Mouse (Mus musculus): ENCODE data around the gene Hspb1.

Gene Hspb1

GRCm38 (mm10) chr5:135887675-135888102 is at the start of gene Hspb1:
Hspb1 (plus strand) TSS chr5:135887919.
- DNase-seq (ENCODE audit: low spot score in 2 of 2), result peak; percentile 86 to 93

- DNase-seq (ENCODE audit: low spot score in 2 of 2), result no peak
Measured at GRCm38 (mm10) chr5:135841651-135842050, 46.1 kb upstream of the Hspb1 start.

- DNase-seq (ENCODE audit: low spot score in 2 of 2), result no peak
Measured at GRCm38 (mm10) chr5:135843418-135843817, 44.3 kb upstream of the Hspb1 start.

- DNase-seq (ENCODE audit: low spot score in 2 of 2), result no peak
Measured at GRCm38 (mm10) chr5:135845676-135846320, 41.9 kb upstream of the Hspb1 start.

- no peak for DNase-seq (ENCODE audit: low spot score in 2 of 2)
Measured at GRCm38 (mm10) chr5:135847460-135847859, 40.3 kb upstream of the Hspb1 start.

- DNase-seq (ENCODE audit: low spot score in 2 of 2), result no peak
Measured at GRCm38 (mm10) chr5:135847881-135848280, 39.8 kb upstream of the Hspb1 start.

- no peak for DNase-seq (ENCODE audit: low spot score in 2 of 2)
Measured at GRCm38 (mm10) chr5:135851024-135851423, 36.7 kb upstream of the Hspb1 start.

- DNase-seq (ENCODE audit: low spot score in 2 of 2), result no peak
Measured at GRCm38 (mm10) chr5:135851481-135851880, 36.2 kb upstream of the Hspb1 start.

GRCm38 (mm10) chr5:135852421-135852820 is 35.3 kb upstream of the Hspb1 start:
- DNase-seq (ENCODE audit: low spot score in 2 of 2), result no peak

GRCm38 (mm10) chr5:135853731-135854130 is 34.0 kb upstream of the Hspb1 start:
- DNase-seq (ENCODE audit: low spot score in 2 of 2), result no peak

GRCm38 (mm10) chr5:135855156-135855555 is 32.6 kb upstream of the Hspb1 start:
- DNase-seq (ENCODE audit: low spot score in 2 of 2), result peak; percentile 63 to 65

GRCm38 (mm10) chr5:135866662-135867061 is 21.1 kb upstream of the Hspb1 start:
- DNase-seq (ENCODE audit: low spot score in 2 of 2), result no peak

- no peak for DNase-seq (ENCODE audit: low spot score in 2 of 2)
Measured at GRCm38 (mm10) chr5:135867637-135868593, 19.8 kb upstream of the Hspb1 start.

GRCm38 (mm10) chr5:135868653-135869052 is 19.1 kb upstream of the Hspb1 start:
- no peak for DNase-seq (ENCODE audit: low spot score in 2 of 2)

- DNase-seq (ENCODE audit: low spot score in 2 of 2), result no peak
Measured at GRCm38 (mm10) chr5:135869661-135870423, 17.9 kb upstream of the Hspb1 start.

- no peak for DNase-seq (ENCODE audit: low spot score in 2 of 2)
Measured at GRCm38 (mm10) chr5:135870505-135870904, 17.2 kb upstream of the Hspb1 start.

- no peak for DNase-seq (ENCODE audit: low spot score in 2 of 2)
Measured at GRCm38 (mm10) chr5:135872996-135873395, 14.7 kb upstream of the Hspb1 start.

- DNase-seq (ENCODE audit: low spot score in 2 of 2), result no peak
Measured at GRCm38 (mm10) chr5:135873753-135874152, 14.0 kb upstream of the Hspb1 start.

- peak; percentile 42 to 70 for DNase-seq (ENCODE audit: low spot score in 2 of 2)
Measured at GRCm38 (mm10) chr5:135877180-135877579, 10.5 kb upstream of the Hspb1 start.

- peak; percentile 42 to 59 for DNase-seq (ENCODE audit: low spot score in 2 of 2)
Measured at GRCm38 (mm10) chr5:135877831-135878231, 9.9 kb upstream of the Hspb1 start.

GRCm38 (mm10) chr5:135879449-135880158 is 8.1 kb upstream of the Hspb1 start:
- DNase-seq (ENCODE audit: low spot score in 2 of 2), result peak; percentile 81 to 91
